Mouse (Mus musculus) stomach, embryonic 15.5 days (tissue): ENCODE measurements around the gene Slc26a5. TPM values are rescaled to one million over a fixed set of nuclear protein-coding genes. Genes with fewer than 3 reads are reported as not detected.

ENCODE experiments used
- ATAC-seq: fragments of 200-750 bp; cut with Nextera tagmentation; 2 replicates; pipeline ENCODE4 v1.8.0; 2017; ENCODE audit warnings: low read depth, moderate number of reproducible peaks, moderate TSS enrichment; ENCODE audit not compliant: insufficient read depth, low FRiP score
- H3K27ac ChIP-seq: fragments of 300-500 bp; sonication (generic); 2 replicates; pipeline ENCODE4 v1.5.1; 2015; ENCODE audit warnings: mild to moderate bottlenecking, inconsistent platforms
- H3K27me3 ChIP-seq: fragments of 300-500 bp; sonication (generic); replicated peaks from 2 replicates; pipeline ENCODE4 v1.6.1; 2015; ENCODE audit warnings: inconsistent platforms
- H3K36me3 ChIP-seq: fragments of 300-500 bp; sonication (generic); 2 replicates; pipeline ENCODE4 v1.6.1; 2015; ENCODE audit warnings: inconsistent platforms
- H3K4me1 ChIP-seq: fragments of 300-500 bp; sonication (generic); 2 replicates; pipeline ENCODE4 v1.6.1; 2015; ENCODE audit warnings: inconsistent platforms
- H3K4me2 ChIP-seq: fragments of 300-500 bp; sonication (generic); 2 replicates; pipeline ENCODE4 v1.6.1; 2015; ENCODE audit warnings: mild to moderate bottlenecking, inconsistent platforms
- H3K4me3 ChIP-seq: fragments of 300-500 bp; sonication (generic); replicated peaks from 2 replicates; pipeline ENCODE4 v1.5.1; 2015; ENCODE audit warnings: inconsistent platforms
- H3K9ac ChIP-seq: fragments of 300-500 bp; sonication (generic); 2 replicates; pipeline ENCODE4 v1.6.1; 2015; ENCODE audit warnings: inconsistent platforms
- H3K9me3 ChIP-seq: fragments of 300-500 bp; sonication (generic); 2 replicates; pipeline ENCODE4 v1.6.1; 2016; ENCODE audit warnings: inconsistent platforms
- WGBS: fragments of 180-500 bp; shearing (Covaris S2); methylation state at CpG from one replicate; pipeline ENCODE4 v1.1.7; 2015; 5-methylcytosine and 5-hydroxymethylcytosine counted together
- polyA plus RNA-seq: library from polyadenylated mRNA; unstranded; fragments of >200 nt; fragmentation: Nextera tagmentation; extraction: Ambion mirVana; gene quantifications from 2 replicates; pipeline ENCODE4 v1.2.1, GENCODE M21; 2015

Slc26a5 gene
- polyA plus RNA-seq, 1 experiment from 2014 or later = not detected

GRCm38 (mm10) chr5:21803691-21804188 is 61.7 kb downstream of the Slc26a5 start:
- no peak for ATAC-seq
- no peaks in the 10 kb centered on the region for H3K4me1 ChIP-seq
- H3K4me3 ChIP-seq = no peak overlapping the region
- H3K36me3 ChIP-seq = peaks cover 13% of the 10 kb centered on the region
- no peaks in the 10 kb centered on the region for H3K27me3 ChIP-seq
- no peak overlapping the region for H3K27ac ChIP-seq
- H3K4me2 ChIP-seq = no peak overlapping the region
- 93% methylated on average over 12 of the region's 12 CpGs for WGBS
- no peaks in the 10 kb centered on the region for H3K9me3 ChIP-seq
- H3K9ac ChIP-seq = no peak overlapping the region

GRCm38 (mm10) chr5:21802907-21803306 is 62.5 kb downstream of the Slc26a5 start:
- no peak overlapping the region for H3K4me2 ChIP-seq
- ATAC-seq = no peak
- H3K9me3 ChIP-seq = no peaks in the 10 kb centered on the region
- no peak overlapping the region for H3K27ac ChIP-seq
- H3K36me3 ChIP-seq = peaks cover 13% of the 10 kb centered on the region
- WGBS = 92% methylated on average over 9 of the region's 9 CpGs
- H3K4me3 ChIP-seq = no peak overlapping the region
- no peak overlapping the region for H3K9ac ChIP-seq
- no peaks in the 10 kb centered on the region for H3K4me1 ChIP-seq
- no peaks in the 10 kb centered on the region for H3K27me3 ChIP-seq

- no peaks in the 10 kb centered on the region for H3K4me1 ChIP-seq
- peaks cover 16% of the 10 kb centered on the region; the same call in 1 of the 2 replicates for H3K36me3 ChIP-seq
- H3K9me3 ChIP-seq = no peaks in the 10 kb centered on the region
- H3K4me2 ChIP-seq = no peak overlapping the region
- no peak overlapping the region for H3K9ac ChIP-seq
- no peaks in the 10 kb centered on the region for H3K27me3 ChIP-seq
- H3K4me3 ChIP-seq = no peak overlapping the region
- no peak overlapping the region for H3K27ac ChIP-seq
- ATAC-seq = no peak
Observed at GRCm38 (mm10) chr5:21792166-21792565, 73.2 kb downstream of the Slc26a5 start.

- 67% methylated on average over 5 of the region's 5 CpGs for WGBS
- no peaks in the 10 kb centered on the region for H3K9me3 ChIP-seq
- H3K4me3 ChIP-seq = no peak overlapping the region
- H3K4me1 ChIP-seq = no peaks in the 10 kb centered on the region
- no peaks in the 10 kb centered on the region for H3K27me3 ChIP-seq
- H3K4me2 ChIP-seq = no peak overlapping the region
- ATAC-seq = no peak
- no peak overlapping the region for H3K27ac ChIP-seq
- no peaks in the 10 kb centered on the region for H3K36me3 ChIP-seq
- no peak overlapping the region for H3K9ac ChIP-seq
Observed at GRCm38 (mm10) chr5:21789061-21789460, 76.3 kb downstream of the Slc26a5 start.

GRCm38 (mm10) chr5:21787186-21788105 is 78.0 kb downstream of the Slc26a5 start:
- H3K27ac ChIP-seq = no peak overlapping the region
- H3K4me1 ChIP-seq = no peaks in the 10 kb centered on the region
- peak overlapping the region; percentile 86; the same call in 1 of the 2 replicates for H3K9ac ChIP-seq
- ATAC-seq = no peak
- WGBS = 31% methylated on average over 11 of the region's 11 CpGs
- peak overlapping the region; percentile 93 for H3K4me3 ChIP-seq
- H3K9me3 ChIP-seq = no peaks in the 10 kb centered on the region
- H3K27me3 ChIP-seq = no peaks in the 10 kb centered on the region
- peak overlapping the region; percentile 66 for H3K4me2 ChIP-seq
- H3K36me3 ChIP-seq = no peaks in the 10 kb centered on the region

- no peaks in the 10 kb centered on the region for H3K9me3 ChIP-seq
- peak overlapping the region; percentile 66 for H3K4me2 ChIP-seq
- H3K27me3 ChIP-seq = no peaks in the 10 kb centered on the region
- H3K9ac ChIP-seq = peak overlapping the region; percentile 86
- peaks cover 7% of the 10 kb centered on the region; the same call in 1 of the 2 replicates for H3K36me3 ChIP-seq
- peak; percentile 75 for ATAC-seq
- 1% methylated on average over 51 of the region's 51 CpGs for WGBS
- no peaks in the 10 kb centered on the region for H3K4me1 ChIP-seq
- peak overlapping the region; percentile 84 for H3K27ac ChIP-seq
- peak overlapping the region; percentile 93 for H3K4me3 ChIP-seq
Observed at GRCm38 (mm10) chr5:21786258-21787185, 78.9 kb downstream of the Slc26a5 start.

- no peak overlapping the region for H3K27ac ChIP-seq
- peak overlapping the region; percentile 66; the same call in 1 of the 2 replicates for H3K4me2 ChIP-seq
- H3K27me3 ChIP-seq = no peaks in the 10 kb centered on the region
- H3K9me3 ChIP-seq = no peaks in the 10 kb centered on the region
- no peaks in the 10 kb centered on the region for H3K4me1 ChIP-seq
- WGBS = 72% methylated on average over 7 of the region's 7 CpGs
- H3K4me3 ChIP-seq = no peak overlapping the region
- no peak overlapping the region for H3K9ac ChIP-seq
- peaks cover 15% of the 10 kb centered on the region; the same call in 1 of the 2 replicates for H3K36me3 ChIP-seq
- ATAC-seq = no peak
Observed at GRCm38 (mm10) chr5:21785776-21786175, 79.6 kb downstream of the Slc26a5 start.

- peak; percentile 97 for ATAC-seq
- Histone ChIP-seq H3K27ac (peak within 1 kb of the TSS; percentile 84; the same call in 1 of the 2 replicates), H3K36me3 (peaks cover 19% of the 10 kb centered on the region), H3K9ac (peak within 1 kb of the TSS; percentile 70), H3K4me3 (peak within 1 kb of the TSS; percentile 98), H3K27me3 (no peaks in the 10 kb centered on the region), H3K9me3 (no peaks in the 10 kb centered on the region), H3K4me2 (peak within 1 kb of the TSS; percentile 86), H3K4me1 (no peaks in the 10 kb centered on the region)
- under 1% methylated on average over 37 of the region's 37 CpGs for WGBS
Observed at GRCm38 (mm10) chr5:21785053-21785452, 80.4 kb downstream of the Slc26a5 start, which contains the start of the genes Dnajc2 and Psmc2. TSS of gene Dnajc2 (minus strand) at chr5:21785251. TSS of gene Psmc2 (plus strand) at chr5:21785283.

- Histone ChIP-seq H3K4me3 (peak overlapping the region; percentile 98), H3K27ac (peak overlapping the region; percentile 72; the same call in 1 of the 2 replicates), H3K27me3 (no peaks in the 10 kb centered on the region), H3K9ac (peak overlapping the region; percentile 70), H3K4me2 (peak overlapping the region; percentile 86), H3K36me3 (peaks cover 22% of the 10 kb centered on the region), H3K9me3 (no peaks in the 10 kb centered on the region), H3K4me1 (no peaks in the 10 kb centered on the region)
- ATAC-seq = peak; percentile 19
- WGBS = under 1% methylated on average over 51 of the region's 51 CpGs
Observed at GRCm38 (mm10) chr5:21784161-21785052, 81.0 kb downstream of the Slc26a5 start.

- Histone ChIP-seq H3K27ac (no peak overlapping the region), H3K36me3 (peaks cover 25% of the 10 kb centered on the region), H3K27me3 (no peaks in the 10 kb centered on the region), H3K4me3 (no peak overlapping the region), H3K9ac (no peak overlapping the region), H3K9me3 (no peaks in the 10 kb centered on the region), H3K4me1 (no peaks in the 10 kb centered on the region), H3K4me2 (no peak overlapping the region)
- WGBS = 91% methylated on average over 6 of the region's 6 CpGs
- ATAC-seq = no peak
Observed at GRCm38 (mm10) chr5:21776491-21776890, 88.9 kb downstream of the Slc26a5 start.

GRCm38 (mm10) chr5:21769841-21770240 is 95.6 kb downstream of the Slc26a5 start:
- 96% methylated on average over 6 of the region's 6 CpGs for WGBS
- Histone ChIP-seq H3K36me3 (peaks cover 19% of the 10 kb centered on the region), H3K9ac (no peak overlapping the region), H3K4me3 (no peak overlapping the region), H3K27me3 (no peaks in the 10 kb centered on the region), H3K27ac (no peak overlapping the region), H3K4me1 (no peaks in the 10 kb centered on the region), H3K9me3 (no peaks in the 10 kb centered on the region), H3K4me2 (no peak overlapping the region)
- no peak for ATAC-seq
